Mouse (Mus musculus): ENCODE measurements around the gene Anp32b.

GRCm38 (mm10) chr4:46520491-46520890 is 69.8 kb downstream of the Anp32b start:
- TF ChIP-seq POLR2A (IDR thresholded peaks at IDR 0.05; ENCODE audit: low read depth, low read length): no peak
- TF ChIP-seq CTCF (conservative IDR thresholded peaks at IDR 0.05; ENCODE audit: insufficient read depth, insufficient read length, low read depth, low read length): no peak

Data from kidney, adult 2 months (tissue).